Mouse (Mus musculus): ENCODE data around the gene Ets1. TPM values are rescaled to one million over a fixed set of nuclear protein-coding genes. Genes with fewer than 3 reads are reported as not detected.

Gene Ets1
- polyA plus RNA-seq, 1 experiment from 2014 or later: 9.9 TPM

DNA sequence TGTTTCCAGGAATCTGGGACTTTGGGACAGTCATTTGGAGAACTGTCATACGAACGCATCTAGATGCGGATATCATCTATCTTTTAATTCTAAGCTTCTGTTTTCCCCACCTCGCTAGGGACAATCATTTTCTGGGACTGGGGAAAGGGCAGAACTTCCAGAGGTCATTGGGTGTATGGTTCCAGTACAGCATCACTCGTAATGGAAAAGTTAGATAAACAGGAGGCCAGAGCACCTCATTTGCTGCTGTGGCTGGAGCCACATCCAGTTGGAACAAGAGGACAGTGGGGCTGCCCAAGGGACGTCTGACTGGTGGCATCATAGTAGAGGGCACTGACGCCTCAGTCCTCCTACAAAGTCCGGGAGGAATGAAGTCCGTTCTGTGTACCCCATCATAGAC lies 21.8 kb upstream of the Ets1 start:
- Histone ChIP-seq H3K4me1 (replicated peaks; ENCODE audit: control insufficient read depth, insufficient read depth) (no peaks in the 10 kb centered on the region), H3K27ac (replicated peaks) (no peak overlapping the region), H3K4me2 (replicated peaks; ENCODE audit: low read depth) (no peak overlapping the region), H3K27me3 (ENCODE audit: control insufficient read depth, insufficient read depth, low read length) (no peaks in the 10 kb centered on the region), H3K9me3 (ENCODE audit: control insufficient read depth, low read length) (no peaks in the 10 kb centered on the region), H3K9ac (ENCODE audit: low read length) (no peak overlapping the region), H3K36me3 (ENCODE audit: control insufficient read depth, insufficient read depth, low read length) (no peaks in the 10 kb centered on the region), H3K4me3 (ENCODE audit: low read depth, low read length) (no peak overlapping the region)
- TF ChIP-seq EP300 (optimal IDR thresholded peaks at IDR 0.05) (no peak), CTCF (IDR thresholded peaks at IDR 0.05; ENCODE audit: low read depth) (no peak)
- DNase-seq (ENCODE audit: low spot score) (no peak), ATAC-seq (ENCODE audit: low FRiP score, low TSS enrichment) (no peak)
- WGBS: 81% methylated on average over 9 of the region's 9 CpGs

DNA sequence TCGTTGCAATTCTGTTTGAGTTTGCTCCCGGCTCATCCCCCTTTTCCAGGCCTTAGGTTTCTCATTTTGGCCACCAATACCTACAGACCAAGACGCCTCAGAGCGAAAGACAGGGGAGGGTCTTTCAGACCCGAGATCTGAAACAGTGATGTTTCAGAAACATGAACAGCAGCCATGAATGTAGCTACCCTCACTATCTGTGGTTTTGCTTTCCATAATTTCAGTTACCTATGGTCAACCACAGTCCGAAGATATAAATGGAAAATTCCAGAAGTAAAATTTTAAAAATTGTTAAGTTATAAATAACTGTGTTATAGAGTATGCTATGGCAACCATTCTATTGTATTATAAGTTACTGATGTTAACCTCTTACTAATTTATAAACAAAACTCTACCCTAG lies 20.6 kb upstream of the Ets1 start:
- ATAC-seq (ENCODE audit: low FRiP score, low TSS enrichment): no peak
- TF ChIP-seq CTCF (IDR thresholded peaks at IDR 0.05; ENCODE audit: low read depth) (no peak), EP300 (optimal IDR thresholded peaks at IDR 0.05) (no peak)
- H3K27me3 ChIP-seq (ENCODE audit: control insufficient read depth, insufficient read depth, low read length): no peaks in the 10 kb centered on the region

DNA sequence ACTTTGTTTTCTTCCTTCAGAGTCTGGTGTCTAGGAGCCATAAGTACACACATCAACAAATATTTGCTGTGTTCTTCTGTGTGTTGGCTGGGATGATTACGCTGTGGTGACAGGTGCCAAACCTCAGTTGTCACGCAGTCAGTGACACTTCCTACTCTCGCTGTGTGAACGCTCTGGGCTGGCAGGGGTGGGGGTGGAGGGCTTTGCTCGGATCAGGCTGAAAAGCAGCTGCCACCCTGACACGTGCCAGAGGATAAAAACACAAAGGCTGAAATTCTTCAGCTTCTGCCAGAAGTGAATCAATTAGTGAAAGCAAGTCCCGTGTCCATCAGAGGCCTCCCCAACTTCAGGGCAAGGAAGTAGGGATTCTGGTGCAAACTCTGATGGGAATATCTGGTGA lies 20.0 kb upstream of the Ets1 start:
- Histone ChIP-seq H3K27ac (replicated peaks) (no peak overlapping the region), H3K9me3 (ENCODE audit: control insufficient read depth, low read length) (no peaks in the 10 kb centered on the region), H3K27me3 (ENCODE audit: control insufficient read depth, insufficient read depth, low read length) (no peaks in the 10 kb centered on the region), H3K36me3 (ENCODE audit: control insufficient read depth, insufficient read depth, low read length) (no peaks in the 10 kb centered on the region), H3K9ac (ENCODE audit: low read length) (no peak overlapping the region), H3K4me1 (replicated peaks; ENCODE audit: control insufficient read depth, insufficient read depth) (no peaks in the 10 kb centered on the region), H3K4me2 (replicated peaks; ENCODE audit: low read depth) (no peak overlapping the region), H3K4me3 (ENCODE audit: low read depth, low read length) (no peak overlapping the region)
- DNase-seq (ENCODE audit: low spot score) (no peak), ATAC-seq (ENCODE audit: low FRiP score, low TSS enrichment) (no peak)
- TF ChIP-seq CTCF (IDR thresholded peaks at IDR 0.05; ENCODE audit: low read depth): no peak
- no peak for TF ChIP-seq EP300 (optimal IDR thresholded peaks at IDR 0.05)
- WGBS: 18% methylated on average over 7 of the region's 7 CpGs

More for the DNA sequence above, 20.6 kb upstream of the Ets1 start:
- Histone ChIP-seq H3K4me2 (replicated peaks; ENCODE audit: low read depth) (no peak overlapping the region), H3K9ac (ENCODE audit: low read length) (no peak overlapping the region), H3K4me1 (replicated peaks; ENCODE audit: control insufficient read depth, insufficient read depth) (no peaks in the 10 kb centered on the region), H3K4me3 (ENCODE audit: low read depth, low read length) (no peak overlapping the region), H3K9me3 (ENCODE audit: control insufficient read depth, low read length) (no peaks in the 10 kb centered on the region), H3K36me3 (ENCODE audit: control insufficient read depth, insufficient read depth, low read length) (no peaks in the 10 kb centered on the region), H3K27ac (replicated peaks) (no peak overlapping the region)
- 87% methylated on average over 6 of the region's 6 CpGs for WGBS
- DNase-seq (ENCODE audit: low spot score): no peak

DNA sequence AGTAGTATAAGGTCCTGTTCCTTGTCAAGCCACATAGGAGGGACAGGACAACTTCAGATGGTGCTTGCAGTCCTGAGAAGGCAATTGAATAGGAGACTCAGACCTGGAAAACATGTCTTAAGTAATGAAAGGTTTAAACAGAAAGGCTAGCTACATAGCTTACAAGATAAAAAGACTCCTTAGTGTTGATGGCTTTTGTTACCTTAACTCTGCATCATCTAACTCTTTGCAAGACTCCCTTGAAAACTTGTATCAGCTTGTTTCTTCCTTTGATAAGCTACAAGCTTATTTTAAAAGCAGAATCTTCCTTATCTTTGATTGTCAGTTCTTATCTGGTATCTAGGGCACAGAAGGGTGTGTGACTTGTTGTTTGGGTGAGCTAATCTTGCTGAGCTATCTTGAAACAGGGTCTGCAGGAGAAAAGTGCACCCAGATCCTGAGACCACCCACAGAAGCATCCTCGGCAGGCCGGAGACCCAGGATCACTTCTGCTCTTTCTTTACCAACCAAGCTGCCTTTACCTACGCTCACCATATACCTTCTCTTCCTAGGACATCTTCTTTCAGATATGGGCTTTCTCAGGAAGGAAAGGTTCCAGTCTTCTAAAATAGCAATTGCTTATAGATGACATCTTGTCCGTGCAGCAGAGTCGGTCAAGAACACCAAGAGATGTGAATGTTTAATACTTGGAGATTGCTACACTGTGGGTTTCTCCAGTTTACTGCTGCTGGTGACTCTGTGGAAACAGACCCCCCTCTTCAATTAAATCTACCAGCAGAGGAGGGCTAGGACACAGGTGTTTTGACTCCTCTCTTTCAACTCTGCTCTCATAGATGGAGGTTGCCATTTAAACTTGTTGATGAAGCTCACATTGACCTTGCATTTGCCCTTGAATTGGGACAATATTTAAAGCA lies 19.2 kb upstream of the Ets1 start:
- H3K4me1 ChIP-seq (replicated peaks; ENCODE audit: control insufficient read depth, insufficient read depth): no peaks in the 10 kb centered on the region
- H3K4me3 ChIP-seq (ENCODE audit: low read depth, low read length): no peak overlapping the region
- no peak overlapping the region for H3K27ac ChIP-seq (replicated peaks)
- H3K9me3 ChIP-seq (ENCODE audit: control insufficient read depth, low read length): no peaks in the 10 kb centered on the region
- H3K9ac ChIP-seq (ENCODE audit: low read length): no peak overlapping the region
- ATAC-seq (ENCODE audit: low FRiP score, low TSS enrichment): no peak
- no peak overlapping the region for H3K4me2 ChIP-seq (replicated peaks; ENCODE audit: low read depth)
- WGBS: 76% methylated on average over 5 of the region's 5 CpGs
- TF ChIP-seq EP300 (optimal IDR thresholded peaks at IDR 0.05) (no peak), CTCF (IDR thresholded peaks at IDR 0.05; ENCODE audit: low read depth) (no peak)
- no peaks in the 10 kb centered on the region for H3K27me3 ChIP-seq (ENCODE audit: control insufficient read depth, insufficient read depth, low read length)
- no peak for DNase-seq (ENCODE audit: low spot score)
- no peaks in the 10 kb centered on the region for H3K36me3 ChIP-seq (ENCODE audit: control insufficient read depth, insufficient read depth, low read length)

DNA sequence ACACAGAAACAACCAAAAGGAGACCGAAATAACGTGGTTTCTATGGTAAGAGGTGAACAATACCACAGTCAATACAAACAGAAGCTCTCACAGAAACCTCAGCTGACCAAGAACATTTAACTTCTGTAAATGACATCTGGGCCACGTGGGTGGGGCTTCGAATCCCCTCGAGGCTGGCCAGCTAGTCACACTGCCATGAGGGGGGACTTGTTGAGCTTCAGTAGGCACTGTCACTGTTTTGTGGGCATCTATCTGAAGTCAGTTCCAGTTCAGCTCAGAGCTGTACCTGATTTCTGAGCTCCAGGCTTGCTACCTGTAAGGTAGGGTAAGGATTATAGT lies 18.6 kb upstream of the Ets1 start:
- H3K4me2 ChIP-seq (replicated peaks; ENCODE audit: low read depth): no peak overlapping the region
- no peaks in the 10 kb centered on the region for H3K4me1 ChIP-seq (replicated peaks; ENCODE audit: control insufficient read depth, insufficient read depth)
- no peaks in the 10 kb centered on the region for H3K27me3 ChIP-seq (ENCODE audit: control insufficient read depth, insufficient read depth, low read length)
- DNase-seq (ENCODE audit: low spot score): no peak
- H3K27ac ChIP-seq (replicated peaks): no peak overlapping the region
- no peak overlapping the region for H3K4me3 ChIP-seq (ENCODE audit: low read depth, low read length)
- H3K9me3 ChIP-seq (ENCODE audit: control insufficient read depth, low read length): no peaks in the 10 kb centered on the region
- 49% methylated on average over 5 of the region's 5 CpGs for WGBS
- no peak for TF ChIP-seq EP300 (optimal IDR thresholded peaks at IDR 0.05)
- no peak for TF ChIP-seq CTCF (IDR thresholded peaks at IDR 0.05; ENCODE audit: low read depth)
- no peak for ATAC-seq (ENCODE audit: low FRiP score, low TSS enrichment)
- no peaks in the 10 kb centered on the region for H3K36me3 ChIP-seq (ENCODE audit: control insufficient read depth, insufficient read depth, low read length)
- no peak overlapping the region for H3K9ac ChIP-seq (ENCODE audit: low read length)

DNA sequence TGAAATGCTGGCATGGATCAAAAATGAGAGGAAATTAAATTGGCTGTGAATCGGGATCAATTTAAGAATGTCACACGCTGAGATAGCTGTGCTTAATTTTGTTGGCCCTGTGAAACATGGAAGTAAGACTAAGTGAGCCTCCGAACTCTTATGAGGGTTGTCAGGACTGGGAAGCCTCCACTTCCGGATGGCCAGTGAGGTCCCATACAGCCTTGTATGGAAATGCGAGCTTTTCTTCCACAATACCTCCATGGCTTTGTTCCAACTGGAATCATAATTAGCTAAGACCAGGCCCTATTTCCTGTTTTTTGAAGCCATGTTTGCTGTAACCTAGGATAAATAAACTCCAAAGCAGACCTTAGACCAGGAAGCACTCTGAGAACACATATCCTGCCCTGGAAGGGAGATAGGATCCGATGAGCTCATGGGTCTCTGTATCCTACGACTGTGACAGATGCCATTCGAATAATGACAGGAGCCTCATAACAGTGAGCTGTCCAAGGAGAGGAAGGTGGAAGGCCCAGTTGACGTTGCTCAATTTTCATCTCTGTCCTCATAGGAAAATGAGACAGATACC lies 17.4 kb upstream of the Ets1 start:
- no peak for TF ChIP-seq CTCF (IDR thresholded peaks at IDR 0.05; ENCODE audit: low read depth)
- TF ChIP-seq EP300 (optimal IDR thresholded peaks at IDR 0.05): no peak
- no peak overlapping the region for H3K4me3 ChIP-seq (ENCODE audit: low read depth, low read length)
- no peak; the same call in 1 of the 2 replicates for ATAC-seq (ENCODE audit: low FRiP score, low TSS enrichment)
- H3K9ac ChIP-seq (ENCODE audit: low read length): no peak overlapping the region
- no peaks in the 10 kb centered on the region for H3K4me1 ChIP-seq (replicated peaks; ENCODE audit: control insufficient read depth, insufficient read depth)
- H3K4me2 ChIP-seq (replicated peaks; ENCODE audit: low read depth): no peak overlapping the region
- WGBS: 84% methylated on average over 9 of the region's 9 CpGs
- H3K27me3 ChIP-seq (ENCODE audit: control insufficient read depth, insufficient read depth, low read length): no peaks in the 10 kb centered on the region
- no peaks in the 10 kb centered on the region for H3K36me3 ChIP-seq (ENCODE audit: control insufficient read depth, insufficient read depth, low read length)
- H3K27ac ChIP-seq (replicated peaks): no peak overlapping the region
- DNase-seq (ENCODE audit: low spot score): no peak
- H3K9me3 ChIP-seq (ENCODE audit: control insufficient read depth, low read length): no peaks in the 10 kb centered on the region

Data from stomach, postnatal 0 days (tissue).